Mouse (Mus musculus) heart, postnatal 25 days (tissue): ENCODE measurements around the gene Nxpe3. TPM values are rescaled to one million over a fixed set of nuclear protein-coding genes. Genes with fewer than 3 reads are reported as not detected.
"Not testable (repeated sequence)": the region's sequence is repeated elsewhere in the genome, so short reads cannot be mapped to it uniquely, and the experiment has no call there.

Experiments
- DNase-seq: peaks from one replicate; pipeline ENCODE4 v3.0.0; 2022; ENCODE audit warnings: low spot score
- intact Hi-C: fragments of 180-260 bp; cut with DNase I; formaldehyde crosslinking; loops from one replicate; pipeline ENCODE4 v1.15.1; 2025
- total RNA-seq, 2 experiments: library from RNA; stranded (reverse); gene quantifications; 2 replicates each; pipeline ENCODE4 v1.2.3; 2021

Nxpe3 gene
- total RNA-seq, 2 experiments from 2014 or later, result 0.31 to 0.42 TPM

DNA sequence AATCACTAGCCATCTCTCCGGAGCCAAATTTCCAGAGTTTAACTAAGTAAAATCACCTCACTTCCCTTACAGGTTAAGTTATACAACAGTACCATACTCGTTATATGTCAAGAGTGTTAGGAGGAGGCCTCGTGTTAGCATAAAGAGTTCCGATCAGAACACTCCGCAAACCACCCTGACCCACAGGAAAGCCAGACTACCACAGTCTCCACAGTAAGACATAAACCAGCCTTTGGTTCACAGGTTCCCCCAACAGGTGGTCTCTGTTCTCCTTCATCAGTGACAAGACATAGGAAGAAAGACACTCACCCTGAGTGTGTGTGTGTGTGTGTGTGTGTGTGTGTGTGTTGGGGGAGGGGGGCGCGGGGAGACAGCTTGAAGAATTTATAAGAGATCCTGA is 3.7 kb downstream of the Nxpe3 start:
- intact Hi-C loops, result no loop called here
- DNase-seq, result no peak

DNA sequence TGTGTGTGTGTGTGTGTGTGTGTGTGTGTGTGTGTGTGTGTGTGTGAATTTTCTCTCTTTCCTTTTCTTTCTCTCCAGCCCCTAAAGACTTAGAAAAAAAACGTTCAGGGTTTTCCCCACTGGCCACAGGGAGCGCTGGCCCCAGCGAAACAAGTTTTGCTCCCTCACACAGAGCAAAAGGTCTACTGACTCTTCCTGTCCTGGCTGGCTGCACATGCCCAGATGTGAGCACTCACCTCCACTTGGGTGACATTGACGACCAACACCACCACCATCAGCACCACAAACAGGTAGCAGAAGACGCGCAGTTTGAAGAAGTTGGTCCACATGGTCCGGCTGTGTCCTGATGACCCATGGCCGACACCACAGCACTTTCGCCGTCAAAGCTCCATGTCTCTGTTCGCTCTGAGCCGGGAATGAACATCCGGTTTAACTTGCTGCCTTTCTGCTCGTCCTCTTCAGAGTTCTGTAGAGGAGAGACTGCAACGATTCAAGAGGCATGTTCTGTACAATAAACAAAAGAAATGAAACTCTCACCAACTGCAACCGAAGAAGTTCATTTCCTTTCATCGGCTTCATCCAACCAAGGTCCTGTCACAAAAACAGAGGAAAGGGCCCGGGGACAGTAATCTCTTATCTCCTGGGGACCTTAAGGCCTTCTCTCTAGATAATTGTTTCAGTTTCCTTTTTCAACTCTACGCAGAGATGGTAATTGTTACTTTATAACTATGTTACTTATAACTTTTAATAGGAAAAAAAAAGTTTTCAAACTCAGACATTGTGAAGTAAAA is 4.5 kb downstream of the Nxpe3 start:
- no peak for DNase-seq
- intact Hi-C loops, result no loop called here

DNA sequence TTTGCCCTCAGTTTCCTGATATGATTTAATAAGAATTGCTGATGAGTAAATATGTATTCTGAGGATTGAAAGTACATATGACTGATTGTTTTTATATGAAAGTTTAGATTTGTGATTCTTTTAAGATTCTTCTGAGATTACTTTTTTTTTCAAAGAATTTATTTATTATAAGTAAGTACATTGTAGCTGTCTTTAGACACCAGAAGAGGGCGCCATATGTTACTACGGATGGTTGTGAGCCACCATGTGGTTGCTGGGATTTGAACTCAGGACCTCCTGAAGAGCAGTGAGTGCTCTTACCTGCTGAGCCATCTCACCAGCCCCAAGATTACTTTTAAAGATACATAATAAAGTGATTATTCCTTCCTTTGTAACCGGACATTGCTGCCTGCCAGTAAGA is 5.6 kb downstream of the Nxpe3 start:
- no peak for DNase-seq
- intact Hi-C loops, result no loop called here

DNA sequence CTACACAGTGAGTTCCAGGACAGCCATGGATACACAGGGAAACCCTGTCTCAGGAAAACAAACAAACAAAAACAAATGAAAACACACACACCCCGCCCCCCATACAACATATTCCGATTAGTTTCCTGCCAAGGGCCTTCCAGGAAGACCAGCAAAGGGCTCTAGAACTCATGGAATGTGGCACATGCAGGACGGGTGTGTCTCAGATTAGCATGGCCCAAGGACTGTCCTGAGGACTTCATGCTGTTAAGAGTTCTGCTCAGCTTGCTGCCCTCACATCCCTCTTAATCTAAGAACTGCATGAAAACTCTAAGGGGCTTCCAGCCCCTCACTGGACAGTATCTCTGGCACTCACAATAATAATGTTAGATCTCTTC is 6.5 kb downstream of the Nxpe3 start:
- intact Hi-C loops, result no loop called here
- no peak for DNase-seq

DNA sequence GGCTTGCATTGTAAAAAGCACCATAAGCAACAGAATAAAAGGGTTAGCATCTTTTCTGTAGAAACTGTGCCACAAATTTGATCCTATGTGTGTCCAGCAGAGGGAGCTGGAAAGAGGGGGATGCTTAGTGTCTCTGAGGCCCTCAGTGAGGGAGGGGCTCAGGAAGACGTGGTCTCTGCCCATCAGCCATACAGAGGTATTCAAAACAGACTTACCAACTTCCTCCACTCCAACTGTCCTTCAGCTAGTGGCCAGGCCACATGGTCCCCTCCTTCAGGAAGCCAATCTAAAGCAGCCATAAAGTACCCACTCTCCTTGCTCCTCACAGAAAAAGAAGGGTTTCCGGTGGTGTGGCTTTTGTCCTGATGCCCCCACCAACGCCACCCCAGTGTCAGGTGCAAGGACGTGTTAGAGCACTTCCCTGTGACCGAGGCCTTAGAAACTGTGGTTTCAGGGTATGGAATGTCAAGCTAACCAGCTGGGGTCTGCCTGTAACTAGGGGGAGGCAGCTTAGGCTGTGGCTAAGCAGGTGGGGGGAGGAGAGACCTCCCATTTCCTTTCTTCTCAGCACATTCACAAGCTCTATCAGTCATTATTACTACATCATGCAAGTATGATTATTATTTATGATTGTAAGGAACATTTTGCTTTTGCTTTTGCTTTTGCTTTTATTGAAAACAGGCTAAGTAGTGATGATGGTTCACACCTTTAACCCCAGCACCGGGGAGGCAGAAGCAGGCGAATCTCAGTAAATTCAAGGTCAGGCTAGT is 7.1 kb downstream of the Nxpe3 start:
- no peak for DNase-seq
- intact Hi-C loops, result no loop called here

DNA sequence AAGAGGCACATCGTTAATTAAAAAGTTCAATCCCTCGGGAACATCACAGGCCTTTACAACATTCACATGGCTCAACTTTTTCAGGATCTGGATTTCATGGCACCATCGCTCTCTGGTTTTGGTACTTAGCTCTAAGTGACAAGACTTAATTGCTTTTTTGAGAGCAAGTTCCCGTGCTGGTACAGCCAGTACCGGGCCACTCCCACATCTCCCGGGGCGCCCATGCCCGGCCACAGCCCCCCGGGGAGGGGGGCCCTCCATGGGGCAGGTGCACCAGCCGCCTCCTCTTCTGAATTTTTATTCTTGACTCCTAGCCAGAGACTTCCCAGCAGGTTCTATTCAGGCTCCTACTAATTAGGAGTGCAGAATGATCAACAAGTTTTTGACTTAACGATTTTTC is 10.8 kb downstream of the Nxpe3 start:
- intact Hi-C loops, result no loop called here

DNA sequence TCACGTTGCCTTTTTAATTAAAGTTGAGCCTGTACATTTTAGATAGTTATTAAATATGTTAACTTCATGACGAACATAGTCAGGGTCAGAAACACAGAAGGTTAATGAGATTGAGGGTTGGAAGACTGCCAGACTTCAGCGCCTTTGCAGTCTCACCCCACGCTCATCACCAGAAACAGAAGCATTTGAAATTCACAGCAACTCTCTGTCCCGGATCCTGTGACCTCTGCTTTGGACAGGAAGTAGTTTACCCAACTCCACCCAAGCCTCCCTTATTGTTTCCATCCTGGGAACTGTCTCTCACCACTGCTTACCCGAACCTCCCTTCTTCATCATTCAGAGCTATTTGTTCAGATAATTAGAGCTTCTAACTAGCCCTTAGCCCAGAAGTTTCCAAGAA is 19.1 kb downstream of the Nxpe3 start:
- no peak for DNase-seq
- intact Hi-C loops, result no loop called here

More for the DNA sequence above, 10.8 kb downstream of the Nxpe3 start:
- no peak for DNase-seq

DNA sequence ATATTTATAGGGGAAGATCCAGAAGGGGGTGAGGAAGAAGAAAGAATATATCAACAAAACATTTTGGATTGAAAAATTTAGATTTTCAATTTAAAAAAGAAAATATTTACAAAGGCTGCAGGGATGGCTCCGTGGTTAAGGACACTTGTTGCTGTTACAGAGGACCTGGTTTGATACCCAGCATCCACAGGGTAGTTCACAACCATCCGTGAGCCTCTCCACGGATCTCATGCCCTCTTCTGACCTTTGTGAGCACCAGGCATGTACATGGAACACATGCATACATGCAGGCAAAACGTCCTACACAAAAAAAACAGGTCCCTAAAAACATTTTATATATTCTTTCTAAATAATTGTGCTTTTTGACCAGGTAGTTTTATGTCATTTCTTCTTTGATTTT is 31.3 kb downstream of the Nxpe3 start:
- intact Hi-C loops, result no loop called here
- DNase-seq, result no peak

DNA sequence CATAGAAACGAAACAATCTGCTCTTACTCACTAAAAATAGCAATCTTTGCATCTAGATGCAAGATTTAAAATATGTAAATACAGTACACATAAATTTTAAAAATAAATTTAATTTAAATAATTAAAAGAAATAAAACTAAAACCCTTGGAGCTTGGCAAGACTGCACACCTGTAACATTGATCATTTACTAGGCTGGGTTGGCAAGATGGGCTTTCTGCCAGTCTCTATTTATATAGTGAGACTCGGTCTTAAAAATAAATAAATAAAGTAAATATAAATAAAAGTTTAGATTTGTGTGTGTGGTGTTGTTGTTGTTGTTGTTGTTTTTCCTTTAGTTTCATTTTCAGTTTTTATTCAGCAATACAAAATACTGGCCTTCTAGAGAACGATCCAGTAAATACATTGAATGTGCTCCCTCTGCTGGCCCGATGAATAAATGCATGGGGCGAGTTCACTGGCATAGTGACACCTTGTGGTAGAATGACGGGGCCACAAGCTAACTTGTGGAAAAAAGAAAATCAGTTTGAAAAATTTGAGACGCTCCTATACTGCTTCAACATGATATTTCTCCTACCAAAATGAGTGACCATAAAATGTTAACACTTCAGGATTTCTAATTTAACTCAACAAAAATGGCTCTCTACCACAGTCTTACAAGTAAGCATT is 31.8 kb downstream of the Nxpe3 start:
- peak; percentile 11 for DNase-seq
- intact Hi-C loops, result no loop called here

DNA sequence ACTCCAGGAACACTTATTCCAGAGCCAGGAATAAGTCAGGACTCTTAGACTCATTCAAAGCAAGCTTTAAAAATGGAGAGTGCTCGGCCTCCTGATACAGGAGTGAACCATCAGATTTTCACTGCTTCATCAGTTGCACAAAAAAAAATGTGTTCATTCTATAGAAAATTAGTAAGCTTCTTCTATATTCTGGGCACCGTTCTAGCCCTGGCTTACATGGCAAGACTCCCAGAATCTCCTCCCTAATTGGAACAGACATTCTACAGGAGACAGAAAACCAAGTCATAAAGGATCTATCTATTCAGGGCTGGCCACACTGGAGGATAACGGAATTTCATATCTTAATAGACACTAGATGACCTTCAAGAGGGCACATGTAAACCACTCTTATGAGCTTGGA is 34.0 kb downstream of the Nxpe3 start:
- intact Hi-C loops, result no loop called here

DNA sequence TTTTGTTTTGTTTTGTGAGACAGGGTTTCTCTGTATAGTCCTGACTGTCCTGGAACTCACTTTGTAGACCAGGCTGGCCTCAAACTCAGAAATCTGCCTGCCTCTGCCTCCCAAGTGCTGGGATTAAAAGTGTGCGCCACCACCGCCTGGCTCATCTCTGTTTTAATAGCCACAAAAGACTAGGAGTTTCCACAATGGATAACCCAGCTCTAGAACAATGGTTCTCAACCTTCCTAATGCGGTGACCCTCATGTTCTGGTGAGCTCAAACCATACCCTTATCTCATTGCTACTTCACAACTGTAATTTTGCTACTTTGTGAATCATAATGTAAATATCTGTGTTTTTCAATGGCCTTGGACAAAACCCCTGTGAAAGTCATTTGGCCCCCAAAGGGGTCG is 35.7 kb downstream of the Nxpe3 start:
- intact Hi-C loops, result not testable (repeated sequence)

More for the DNA sequence above, 34.0 kb downstream of the Nxpe3 start:
- DNase-seq, result no peak

DNA sequence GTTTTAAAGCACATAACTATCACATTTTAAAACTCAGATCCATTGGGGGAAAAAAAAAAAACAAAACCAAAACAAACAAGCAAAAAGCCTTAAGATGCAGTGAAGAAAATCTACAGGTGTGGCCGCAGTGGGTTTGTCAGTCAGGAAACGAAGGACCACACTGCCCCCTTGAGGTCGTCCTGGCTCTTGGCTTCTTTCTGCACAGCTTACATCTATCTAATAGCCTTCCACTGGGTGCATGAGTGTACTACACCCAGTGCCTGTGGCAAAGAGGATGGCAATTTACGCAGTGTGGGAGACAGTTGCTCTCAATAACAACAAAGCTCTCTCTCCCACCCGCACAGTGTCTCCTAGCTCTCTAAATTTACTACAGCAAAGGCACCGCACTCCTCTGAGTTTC is 36.6 kb downstream of the Nxpe3 start:
- DNase-seq, result no peak
- intact Hi-C loops, result no loop called here

More for the DNA sequence above, 35.7 kb downstream of the Nxpe3 start:
- not testable (repeated sequence) for DNase-seq

DNA sequence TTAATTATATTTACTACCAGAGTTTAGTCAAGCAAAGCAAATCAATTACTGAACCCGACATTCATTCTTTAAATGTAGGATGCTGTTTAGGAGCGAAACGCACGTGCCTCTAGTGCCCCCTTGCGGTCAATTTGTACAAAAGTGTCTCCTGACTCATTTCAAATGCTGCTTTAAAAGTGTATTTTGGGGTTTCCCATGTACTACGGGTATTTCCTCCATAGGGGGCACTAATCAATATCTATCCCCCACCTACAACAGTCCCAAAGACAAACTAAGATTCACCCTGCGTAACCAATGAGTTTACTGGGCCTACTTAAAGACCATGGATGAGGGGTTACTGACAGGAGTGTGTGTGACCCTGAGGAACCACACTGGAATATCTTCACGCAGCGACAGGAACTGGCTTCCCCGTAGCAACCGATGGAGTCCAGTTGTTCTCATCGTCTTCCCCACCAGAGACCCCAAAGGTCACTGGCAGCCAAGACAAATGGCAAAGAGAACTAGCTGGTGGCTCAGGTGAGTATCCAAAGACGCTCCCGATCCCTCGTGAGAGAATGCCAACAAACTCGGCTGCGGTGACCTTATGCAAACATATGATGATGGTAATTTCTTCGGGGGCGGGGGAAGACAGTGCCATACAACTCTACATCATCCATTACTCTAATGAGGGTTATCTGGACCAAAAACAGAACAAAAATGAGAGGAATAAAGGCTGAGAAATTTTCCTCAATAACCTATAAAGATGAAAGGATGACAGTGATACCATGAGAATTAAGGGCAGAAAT is 42.0 kb downstream of the Nxpe3 start:
- intact Hi-C loops, result loop anchor here (1.0 kb wide), 2 partner anchors 334 to 373 kb away; no protein-coding TSS in a partner anchor
- no peak for DNase-seq

DNA sequence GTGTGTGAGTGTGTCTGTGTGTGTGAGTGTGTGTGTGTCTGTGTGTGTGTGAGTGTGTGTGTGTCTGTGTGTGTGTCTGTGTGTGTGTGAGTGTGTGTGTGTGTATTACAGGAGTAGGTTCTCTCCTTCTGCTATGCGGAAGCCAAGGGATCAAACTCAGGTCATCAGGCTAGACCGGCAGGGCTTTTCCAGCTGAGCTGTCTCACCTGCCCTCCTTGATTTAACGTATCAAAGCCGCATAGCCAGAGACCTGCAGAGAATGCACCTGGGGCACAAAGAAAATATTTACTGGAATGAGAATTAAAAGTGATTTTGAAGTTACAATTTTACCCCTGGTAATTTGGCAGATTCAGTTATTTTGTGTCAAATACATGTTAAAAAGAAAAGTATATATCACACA is 42.6 kb downstream of the Nxpe3 start:
- intact Hi-C loops, result no loop called here
- DNase-seq, result no peak

DNA sequence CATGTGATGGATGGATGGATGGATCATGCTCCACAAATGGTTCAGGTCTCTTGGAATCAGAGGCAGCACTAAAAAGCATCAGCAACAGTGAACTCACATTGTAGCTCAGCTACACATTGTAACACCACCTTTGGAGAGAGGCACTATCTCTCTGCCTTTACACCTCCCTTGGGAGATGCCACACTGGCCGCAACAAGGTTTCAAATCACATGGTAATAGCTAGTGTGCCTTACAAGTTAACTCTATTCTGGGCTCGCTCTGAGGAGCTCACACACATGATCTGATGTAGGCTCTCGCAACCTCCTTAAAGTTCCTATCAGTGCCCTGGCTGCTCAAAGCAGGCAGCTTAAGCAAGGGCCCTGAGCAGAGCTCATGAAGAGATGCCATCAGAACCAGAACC is 44.6 kb downstream of the Nxpe3 start:
- intact Hi-C loops, result no loop called here
- DNase-seq, result no peak

DNA sequence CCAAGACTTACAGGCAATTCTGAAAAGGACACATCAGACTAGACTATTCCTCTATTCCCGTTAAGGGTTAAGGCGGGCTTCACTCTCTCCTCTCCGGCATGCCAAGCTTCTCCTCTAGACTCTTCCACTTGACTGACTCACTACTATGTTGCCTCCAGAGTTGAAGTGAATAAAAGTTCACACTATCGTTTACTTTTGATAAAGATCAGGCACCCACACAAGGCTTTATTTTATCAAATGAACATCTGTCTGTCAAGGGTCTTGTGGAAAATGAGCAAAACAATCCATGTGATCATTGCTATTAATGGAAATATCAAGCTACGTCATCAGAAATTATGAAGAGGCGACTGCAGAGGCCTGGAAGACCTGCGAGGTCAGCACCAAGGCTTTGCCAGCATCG is 47.4 kb downstream of the Nxpe3 start:
- intact Hi-C loops, result no loop called here
- DNase-seq, result no peak

DNA sequence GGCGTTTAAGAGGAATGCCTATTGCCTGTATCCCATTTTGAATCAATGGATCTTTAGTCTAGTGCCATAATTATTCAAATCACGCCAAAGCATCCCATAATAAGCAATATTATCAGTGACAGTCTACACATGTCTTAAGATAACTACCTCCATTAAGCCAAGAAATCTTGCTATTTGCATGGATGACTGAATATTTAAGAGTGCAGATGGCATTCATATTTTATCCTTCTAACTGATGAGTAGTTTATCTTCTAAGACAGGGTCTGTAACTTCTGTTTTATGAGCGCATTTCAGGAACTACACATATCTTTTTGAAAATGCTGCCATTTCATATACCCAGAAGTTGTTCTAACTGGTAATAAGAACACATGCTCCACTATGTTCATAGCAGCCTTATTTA is 50.2 kb downstream of the Nxpe3 start:
- DNase-seq, result no peak
- intact Hi-C loops, result no loop called here

DNA sequence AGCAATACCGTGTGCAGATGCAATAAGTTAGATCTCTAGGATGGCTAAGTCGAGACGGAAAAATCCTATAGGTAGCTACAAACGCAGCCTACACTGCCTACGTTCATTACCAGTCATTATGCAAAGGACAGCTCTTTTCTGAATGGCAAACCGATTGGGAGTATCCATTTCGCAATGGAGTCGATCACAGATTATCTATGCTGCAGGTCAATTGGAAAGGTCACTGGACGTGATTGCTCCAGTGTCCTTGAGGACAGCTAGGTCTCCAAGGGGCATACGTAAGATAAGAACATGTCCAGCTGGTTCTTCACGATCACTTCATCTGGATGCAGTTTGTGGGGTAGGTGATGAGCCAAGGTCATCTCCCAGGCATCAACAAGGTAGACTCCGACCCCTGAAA is 51.2 kb downstream of the Nxpe3 start:
- intact Hi-C loops, result no loop called here
- no peak for DNase-seq

DNA sequence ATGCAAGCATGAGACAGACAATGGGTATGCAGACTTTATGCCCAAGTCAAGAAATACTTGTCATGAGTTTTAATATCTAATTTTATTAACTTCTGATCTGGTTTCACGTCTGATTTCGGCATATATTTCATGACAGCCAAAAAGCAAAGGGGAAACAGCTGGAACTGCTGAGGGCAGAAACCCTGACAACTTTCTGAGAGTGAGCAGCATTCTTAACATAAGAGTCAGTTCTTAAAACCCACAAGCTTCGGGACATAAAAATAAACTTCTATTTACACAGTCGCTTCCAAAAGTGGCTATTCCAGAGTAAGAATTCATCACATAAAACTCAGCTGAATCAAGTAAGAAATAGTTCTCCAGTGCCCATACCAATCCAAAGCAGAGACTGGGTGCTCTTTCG is 52.0 kb downstream of the Nxpe3 start:
- no peak for DNase-seq
- intact Hi-C loops, result no loop called here

DNA sequence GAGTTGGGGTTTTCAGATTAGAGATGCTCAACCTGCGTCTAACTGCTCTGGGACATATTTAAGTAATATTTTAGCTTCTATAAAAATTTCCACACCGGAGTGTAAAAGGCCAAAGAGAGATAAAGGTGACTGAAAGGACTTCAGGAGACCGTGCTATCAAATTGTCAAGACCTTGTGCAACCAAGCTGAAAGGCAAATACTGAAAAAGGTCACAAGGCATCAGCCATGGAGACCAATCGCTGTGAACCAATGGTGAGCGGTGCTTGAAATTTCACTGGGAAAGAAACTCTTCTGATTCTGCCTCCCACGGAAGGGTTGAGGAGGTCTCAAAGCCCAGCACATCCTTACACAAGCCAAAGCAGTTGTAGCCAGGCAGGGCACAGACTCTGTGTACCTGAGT is 53.6 kb downstream of the Nxpe3 start:
- intact Hi-C loops, result no loop called here
- DNase-seq, result no peak
